Mouse (Mus musculus): ENCODE measurements at regions not wholly inside any gene's neighbourhood (a gene's known extent, or its start where the extent isn't known, plus 50 kb on each side); places are given as distances from the start of the nearest gene placed in this dataset.

DNA sequence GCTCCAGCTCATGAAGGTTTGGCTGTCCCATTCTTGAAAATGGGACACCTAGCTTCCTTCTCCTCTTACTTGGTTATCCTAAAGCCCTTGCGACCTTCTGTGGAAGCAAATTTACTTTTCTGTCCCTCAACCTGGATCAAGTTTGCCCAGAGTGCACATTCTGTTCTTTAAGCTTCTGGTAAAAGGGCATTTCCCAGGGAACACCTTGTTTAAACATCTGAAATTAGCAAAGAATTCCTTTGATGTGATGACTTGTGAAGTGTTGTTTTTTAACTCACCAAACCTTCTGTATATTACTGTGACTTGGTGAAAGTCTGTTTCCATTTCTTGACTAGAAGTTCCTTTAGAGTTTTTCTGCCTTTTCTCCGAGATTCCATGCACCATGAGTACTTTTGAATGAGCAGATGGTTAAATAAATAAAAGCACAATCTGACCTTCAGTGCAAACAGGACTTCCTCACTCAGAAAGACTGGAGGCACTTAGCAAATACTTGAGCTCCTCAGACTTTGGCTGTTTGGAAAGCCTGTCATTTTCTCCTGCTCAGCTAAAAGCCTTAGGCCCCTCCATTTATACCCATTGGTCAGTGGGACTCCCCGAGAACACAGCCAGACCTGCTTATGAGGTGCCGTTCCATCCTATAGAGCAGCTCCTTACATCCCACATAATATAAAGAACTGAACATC, 69.3 kb upstream of the Rprm start:
- peak; percentile 41 for DNase-seq

DNA sequence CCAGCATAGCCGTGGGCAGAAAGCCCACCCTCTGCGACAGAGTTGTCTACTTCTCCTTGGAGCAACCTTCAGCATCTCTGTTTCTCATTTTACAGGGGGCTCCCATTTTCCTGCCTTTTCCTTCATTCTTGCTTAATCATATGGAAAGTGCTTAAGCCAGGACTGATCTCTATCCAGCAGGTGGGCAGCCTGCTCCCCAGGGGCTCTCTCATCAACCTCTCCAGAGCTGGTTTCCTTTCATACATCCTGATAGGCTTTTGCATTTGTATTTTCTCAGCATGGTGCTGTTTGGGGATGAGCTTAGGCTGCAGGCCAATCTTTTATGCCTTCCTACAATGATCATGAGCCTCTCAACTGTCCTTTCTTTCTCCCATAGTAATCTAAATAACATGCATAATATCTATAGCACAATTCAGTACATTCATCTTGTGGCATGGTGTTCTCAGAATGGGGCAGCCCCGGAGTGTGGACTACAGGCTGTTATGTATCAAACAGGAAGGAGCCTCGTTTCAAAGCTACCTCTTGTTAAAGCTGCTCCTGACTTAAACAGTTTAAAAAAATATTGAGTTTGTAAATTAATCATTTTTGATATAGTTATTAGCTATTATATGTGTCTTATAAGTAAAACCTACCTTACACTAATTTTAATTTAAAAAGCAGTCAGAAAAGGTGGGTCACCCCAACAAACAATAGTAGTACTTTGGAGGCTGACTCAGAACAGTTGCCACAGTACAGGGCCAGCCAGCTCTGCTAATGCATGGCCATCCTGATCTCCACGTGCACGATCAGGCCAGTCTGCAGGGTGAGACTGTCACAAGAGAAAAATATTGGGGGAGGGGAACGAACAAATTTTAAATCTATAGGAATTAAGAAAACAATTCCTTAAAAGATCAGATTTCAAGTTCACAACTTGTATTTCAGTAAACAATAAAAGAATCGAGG, 73.6 kb upstream of the Rprm start:
- no peak for DNase-seq

DNA sequence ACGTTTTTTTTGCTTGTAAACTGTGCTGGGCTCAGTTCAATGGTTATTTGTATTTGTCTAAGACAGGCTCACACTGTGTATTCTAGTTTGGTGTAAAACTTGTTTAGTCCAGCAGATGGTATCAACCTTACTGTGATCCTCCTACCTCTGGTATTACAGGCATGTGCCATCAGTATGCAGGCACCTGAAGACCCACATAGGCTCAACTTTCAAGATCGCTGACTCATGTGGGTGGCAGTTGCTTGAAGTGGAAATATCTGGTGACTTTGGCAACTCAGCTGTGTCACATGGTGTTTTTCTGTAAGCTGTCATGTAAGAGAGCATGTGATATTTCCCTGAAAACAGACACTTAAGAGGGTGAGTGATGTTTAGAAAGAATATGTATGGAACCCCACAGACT, 92.2 kb upstream of the Rprm start:
- DNase-seq: peak; percentile 63

DNA sequence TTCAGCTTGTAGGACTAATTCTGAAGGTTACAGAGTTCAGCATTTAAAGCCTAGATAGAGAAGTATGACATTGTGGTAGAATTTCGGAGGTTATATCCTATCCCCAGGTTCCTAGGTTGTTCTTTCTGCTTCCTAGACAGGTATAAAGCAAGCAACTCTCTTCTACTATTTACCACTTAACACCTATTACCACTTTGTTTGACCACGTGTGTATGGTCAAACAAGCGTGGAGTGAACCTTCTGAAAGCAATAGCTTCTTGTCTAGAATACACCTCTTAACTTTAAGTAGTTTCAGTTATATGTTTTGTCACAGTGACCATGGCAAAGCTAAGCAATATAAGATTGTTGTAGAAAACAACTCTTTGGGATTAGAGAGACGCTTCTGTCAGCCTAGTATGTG, 105.5 kb upstream of the Rprm start:
- DNase-seq: peak; percentile 11

DNA sequence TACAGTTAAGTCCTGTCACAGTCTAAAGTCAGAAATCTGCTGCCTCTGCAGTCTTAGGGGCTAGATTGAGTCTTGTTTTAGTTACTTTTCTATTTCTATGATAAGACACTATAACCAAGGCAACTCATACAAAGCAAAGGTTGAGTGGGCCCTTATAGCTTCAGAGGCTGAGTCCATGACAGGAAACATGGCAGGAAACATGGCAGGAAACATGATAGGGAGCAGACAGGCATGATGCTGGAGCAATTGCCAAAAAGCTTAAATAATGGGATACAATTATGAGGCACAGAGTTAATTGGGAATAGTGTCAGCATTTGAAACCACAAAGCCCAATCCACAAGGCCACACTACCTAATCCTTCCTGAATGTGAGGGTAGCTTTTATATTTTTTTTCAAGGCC, 113.0 kb upstream of the Rprm start:
- no peak for DNase-seq

DNA sequence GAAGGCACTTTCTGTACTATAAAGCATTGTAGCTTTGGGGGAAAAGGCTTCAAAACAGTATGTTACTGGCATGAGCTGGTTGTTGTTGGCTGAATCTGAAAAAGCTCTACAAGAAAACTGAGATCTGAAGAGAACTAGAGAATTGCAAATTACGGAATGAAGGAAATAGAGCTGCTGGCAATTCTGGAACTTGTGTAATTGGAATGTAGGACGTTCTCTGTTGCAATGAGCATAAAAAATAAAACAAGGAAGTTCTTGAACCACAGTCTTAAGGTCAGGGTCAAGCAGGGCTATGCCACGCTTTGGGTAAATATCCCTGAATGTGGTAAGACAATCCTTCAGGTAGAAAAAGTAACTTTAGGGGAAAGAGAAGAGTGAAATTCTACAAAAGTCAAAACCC, 130.2 kb upstream of the Rprm start:
- peak; percentile 62 for DNase-seq

DNA sequence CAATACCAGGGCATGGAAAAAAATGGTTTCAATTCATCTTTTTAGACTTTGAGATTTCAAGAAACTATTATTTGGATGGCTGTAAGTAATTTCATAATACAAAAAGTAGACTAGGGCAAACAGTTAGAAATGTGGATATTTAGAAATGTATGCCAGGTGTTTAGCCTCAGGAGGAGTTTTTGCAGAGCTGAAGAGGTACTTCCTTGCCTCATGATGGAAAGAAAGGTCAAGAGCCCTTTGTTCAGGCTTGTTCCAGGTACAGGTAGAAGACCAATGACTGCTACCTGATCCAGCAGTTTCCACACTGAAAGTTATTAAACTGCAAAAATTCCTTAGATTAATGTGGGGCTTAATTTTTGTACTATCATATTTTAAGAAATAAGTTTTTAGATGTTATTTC, 143.3 kb upstream of the Rprm start:
- peak; percentile 38 for DNase-seq

DNA sequence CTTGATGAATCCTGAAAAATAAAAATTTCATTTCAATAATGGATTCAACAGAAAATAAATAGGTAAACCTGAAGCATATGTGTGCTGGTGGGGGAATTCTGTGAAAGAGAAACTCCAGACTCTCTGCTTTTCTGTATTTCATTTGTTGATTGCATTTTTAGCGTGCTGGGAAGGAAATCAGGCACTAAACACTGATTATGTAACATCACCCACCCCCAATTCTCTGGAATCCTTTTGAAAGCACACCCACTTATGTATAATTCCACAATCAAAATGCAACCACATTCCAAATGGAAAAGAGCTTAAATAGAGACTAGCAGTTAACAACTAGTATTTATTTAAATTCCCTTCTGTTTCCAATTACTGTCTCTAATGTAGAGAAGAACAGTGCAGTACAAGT, 143.7 kb upstream of the Rprm start:
- no peak for DNase-seq

DNA sequence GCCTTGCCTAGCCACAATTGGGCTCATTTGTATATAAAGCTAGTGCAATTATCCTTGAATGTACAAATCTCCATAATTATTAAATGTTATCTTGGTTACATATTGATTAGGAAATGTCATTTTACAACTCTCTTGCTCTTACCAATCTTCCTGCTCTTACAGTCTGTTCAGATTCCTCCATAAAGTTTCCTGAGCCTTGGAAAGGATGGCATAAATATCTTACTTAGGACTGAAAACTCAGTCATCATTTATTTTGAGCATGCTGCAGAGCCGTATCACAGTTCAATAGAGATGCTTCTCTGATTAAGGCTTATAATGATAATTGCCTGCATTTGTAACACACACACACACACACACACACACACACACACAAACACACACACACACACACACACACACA, 151.4 kb upstream of the Rprm start:
- no peak for DNase-seq

DNA sequence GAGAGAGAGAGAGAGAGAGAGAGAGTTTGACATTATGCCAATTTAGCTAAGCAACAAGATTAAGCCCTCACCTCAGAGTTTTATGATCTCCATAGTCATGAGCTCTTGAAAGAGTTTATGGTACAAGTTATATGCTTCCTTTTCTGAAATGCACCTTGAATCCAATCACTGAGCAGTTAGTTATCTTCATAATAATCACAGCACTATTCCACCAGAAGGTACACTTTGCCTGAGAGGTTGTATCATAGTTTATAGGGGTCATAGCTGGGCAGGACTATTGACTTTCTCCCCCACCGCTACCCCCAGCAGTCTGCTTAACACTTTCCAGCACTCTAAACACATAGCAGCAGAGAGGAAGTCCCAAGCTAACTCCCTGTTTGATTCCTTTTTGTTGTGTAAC, 151.8 kb upstream of the Rprm start:
- DNase-seq: no peak

DNA sequence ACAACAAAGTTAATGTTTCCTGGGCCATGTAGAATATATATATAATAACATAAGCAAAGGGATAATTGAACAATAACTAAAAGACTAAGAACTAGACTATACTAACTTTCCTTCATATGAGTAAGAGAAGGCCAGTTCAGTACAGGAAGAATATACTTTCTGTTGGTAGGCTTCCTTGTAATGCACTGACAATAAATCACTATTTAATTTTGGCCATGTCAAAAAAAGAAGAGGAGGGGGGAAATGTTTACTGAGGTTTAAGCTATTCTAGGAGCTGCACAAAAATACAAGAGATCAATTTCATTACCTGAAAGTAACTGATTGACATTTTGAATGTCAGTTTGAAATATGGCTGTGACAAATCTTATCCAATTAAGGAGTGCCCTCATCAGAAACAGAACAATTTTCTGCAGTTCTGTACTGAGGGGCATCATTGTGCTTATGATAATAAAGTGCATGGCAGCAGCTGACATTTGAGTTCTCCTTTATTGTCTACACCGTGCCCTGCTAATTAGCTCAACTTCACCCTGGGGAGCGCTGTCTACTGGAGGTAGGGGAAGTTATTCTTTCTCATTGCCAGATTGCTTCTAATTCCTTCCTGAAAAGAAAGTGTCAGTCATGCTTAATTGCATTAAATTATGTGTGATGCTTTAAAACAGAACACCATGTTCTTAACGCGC, 171.2 kb upstream of the Galnt13 start:
- no peak for DNase-seq

DNA sequence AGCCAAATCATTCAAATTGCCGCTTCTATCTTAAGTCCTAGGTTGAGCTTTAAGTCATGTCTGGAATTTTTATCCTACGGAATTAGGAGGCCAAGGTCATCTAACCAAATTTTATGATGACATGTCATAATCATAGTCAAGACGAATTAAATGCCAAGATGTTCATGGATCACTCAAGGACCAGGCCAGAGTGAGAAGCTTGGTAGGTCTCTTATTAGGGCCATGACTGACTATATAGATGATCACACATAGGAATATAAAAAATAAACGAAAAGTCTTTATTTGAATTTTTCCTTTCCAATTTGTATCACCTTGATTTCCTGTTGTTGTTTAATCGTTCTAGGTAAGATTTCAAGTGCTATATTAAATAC, 170.7 kb upstream of the Galnt13 start:
- DNase-seq: no peak

DNA sequence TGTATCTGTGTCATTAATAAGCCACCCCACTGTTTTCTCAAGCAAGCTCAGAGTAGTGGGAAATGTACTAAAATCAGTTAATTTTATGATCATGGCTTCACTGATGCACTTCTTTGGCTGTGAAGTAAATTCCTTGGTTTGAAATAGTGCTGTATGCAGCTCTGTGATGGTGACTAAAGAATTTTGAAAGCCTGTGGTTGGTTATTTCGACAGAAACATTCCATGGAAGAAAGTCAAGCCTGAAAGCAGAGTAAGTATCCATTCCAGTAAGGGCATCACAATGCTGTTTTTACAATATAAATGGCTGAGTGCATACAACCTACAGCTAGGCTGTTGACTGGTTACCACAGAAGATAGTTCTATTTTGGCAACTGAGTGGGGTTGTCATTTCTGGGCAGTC, 154.2 kb upstream of the Galnt13 start:
- DNase-seq: no peak

DNA sequence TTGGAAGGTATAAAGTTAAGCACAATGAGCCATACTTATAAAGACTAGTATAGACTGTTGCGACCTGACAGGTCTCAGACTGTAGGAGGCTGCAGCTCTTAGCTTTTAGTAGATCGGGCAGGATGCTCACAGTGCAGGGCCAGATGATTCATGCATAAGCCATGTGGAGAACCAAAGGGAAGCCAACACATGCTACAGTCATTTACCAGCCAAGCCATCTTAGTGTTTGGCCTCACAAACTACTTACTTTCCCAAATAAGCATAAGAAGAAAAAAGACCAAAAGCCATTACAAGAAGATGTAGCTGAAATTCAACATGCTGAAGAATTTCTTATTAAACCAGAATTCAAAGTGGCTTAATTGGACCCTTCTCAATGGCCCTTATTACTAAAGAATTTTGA, 152.2 kb upstream of the Galnt13 start:
- no peak for DNase-seq

DNA sequence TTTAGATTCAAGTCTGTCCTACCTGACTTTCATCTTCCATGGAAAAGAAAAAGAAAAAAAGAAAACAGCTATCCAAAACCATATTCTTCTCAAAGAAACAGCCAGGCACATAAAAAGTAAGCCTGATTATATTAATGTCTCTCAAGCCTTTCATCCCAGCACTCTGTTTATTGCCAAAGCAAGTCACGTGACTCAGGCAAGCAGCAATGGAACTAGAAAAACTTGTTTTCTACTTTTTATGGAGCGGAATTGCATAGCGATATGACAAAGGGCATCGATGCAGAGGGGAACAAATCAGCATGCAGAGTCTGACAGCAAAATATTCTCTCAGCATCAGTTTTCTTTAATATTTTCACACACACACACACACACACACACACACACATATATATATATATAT, 130.6 kb upstream of the Galnt13 start:
- DNase-seq: peak; percentile 2

DNA sequence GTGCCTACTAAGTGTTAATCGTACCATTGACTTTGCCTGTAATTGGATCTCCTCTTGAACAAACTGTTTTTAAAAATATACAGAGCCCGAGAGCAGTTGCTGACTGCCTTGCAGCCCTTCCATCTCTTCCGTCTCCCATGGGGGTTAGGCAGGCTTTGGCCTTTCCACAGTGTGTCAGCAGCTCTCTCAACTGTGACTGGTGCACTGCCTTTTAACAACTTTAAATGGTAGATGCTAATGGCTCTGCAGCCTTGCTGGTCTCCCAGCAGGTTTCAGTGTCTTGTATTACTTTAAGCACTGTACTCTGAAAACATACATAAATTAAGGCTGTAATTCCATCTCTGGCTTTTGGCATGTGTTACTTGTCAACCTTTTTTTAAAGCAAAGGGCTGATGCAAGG, 117.6 kb upstream of the Galnt13 start:
- no peak for DNase-seq

DNA sequence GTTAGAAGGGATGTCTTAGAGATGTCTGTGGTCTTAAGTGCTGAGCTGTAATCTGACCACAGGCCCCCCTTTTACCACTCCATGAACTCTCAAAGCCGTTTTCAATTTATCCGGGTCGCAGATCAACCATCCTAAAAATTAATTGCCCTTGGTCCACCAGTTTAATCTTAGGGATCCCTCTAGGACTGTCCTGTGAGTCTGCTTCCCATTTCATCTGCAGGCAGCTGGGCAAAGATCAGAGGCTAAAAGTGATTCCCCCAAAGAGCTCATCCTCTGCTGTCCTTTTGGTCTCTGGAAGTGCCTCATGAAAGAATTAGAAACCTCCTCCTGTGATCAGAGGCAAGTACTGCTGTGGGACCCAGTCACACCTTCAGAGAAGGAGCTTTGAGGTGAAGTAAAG, 69.2 kb upstream of the Galnt13 start:
- DNase-seq: no peak

DNA sequence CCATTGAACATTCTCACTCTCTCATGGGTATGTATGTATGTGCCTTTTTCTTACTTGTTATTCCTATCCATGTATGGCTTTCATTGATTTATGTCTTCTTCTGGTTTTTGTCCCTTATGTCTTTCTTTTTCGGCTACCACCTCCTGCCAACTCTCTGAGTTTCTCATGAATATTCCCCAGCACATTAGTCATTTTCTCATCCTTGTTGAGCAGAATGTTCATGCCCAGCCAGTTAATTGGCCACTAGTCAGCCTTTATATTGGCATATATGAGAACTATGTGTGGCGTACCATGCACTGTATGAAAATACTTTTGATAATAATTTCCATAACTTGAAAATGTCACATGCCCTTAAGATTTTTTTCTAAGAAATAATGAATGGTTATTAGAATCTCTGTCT, 56.8 kb upstream of the Galnt13 start:
- DNase-seq: no peak
